Mouse (Mus musculus) cerebellum, adult 2 months (tissue): ENCODE results near the gene Fabp6. TPM values are rescaled to one million over a fixed set of nuclear protein-coding genes. Genes with fewer than 3 reads are reported as not detected.
A peak's percentile ranks its signal among the peaks of the same experiment; 100 is the strongest.

Source experiments
- DNase-seq, 2 experiments: peaks; one replicate each; pipeline ENCODE4 v3.0.0; 2021
- H3K27ac ChIP-seq: fragments of 200-500 bp; 2 replicates; pipeline ENCODE4 v1.5.1; 2012; ENCODE audit warnings: low read length, control low read depth, inconsistent platforms; ENCODE audit not compliant: insufficient read depth
- H3K27me3 ChIP-seq: fragments of 200-500 bp; 2 replicates; pipeline ENCODE4 v1.6.1; 2012; ENCODE audit warnings: inconsistent platforms, mild to moderate bottlenecking, low read length, moderate library complexity; ENCODE audit not compliant: control insufficient read depth, insufficient read depth
- H3K4me1 ChIP-seq: fragments of 200-500 bp; 2 replicates; pipeline ENCODE4 v1.6.1; 2011; ENCODE audit warnings: low read length; ENCODE audit not compliant: control insufficient read depth, insufficient read depth
- H3K4me3 ChIP-seq: fragments of 200-500 bp; replicated peaks from 2 replicates; pipeline ENCODE3; 2011; ENCODE audit warnings: mild to moderate bottlenecking, low read depth, low read length, control low read depth; ENCODE audit not compliant: insufficient read depth
- CTCF ChIP-seq: fragments of 200-500 bp; IDR thresholded peaks from 2 replicates; pipeline ENCODE4 v1.5.1; 2011; ENCODE audit warnings: low read depth, mild to moderate bottlenecking, control low read depth, low read length, moderate library complexity, borderline replicate concordance; ENCODE audit not compliant: insufficient read depth
- POLR2A ChIP-seq: fragments of 200-500 bp; IDR thresholded peaks from 2 replicates; pipeline ENCODE4 v1.6.1; 2011; ENCODE audit warnings: low read length, control low read depth, borderline replicate concordance; ENCODE audit not compliant: insufficient read depth
- WGBS: fragments of 180-500 bp; shearing (Covaris S2); methylation state at CpG from one replicate; pipeline ENCODE4 v1.1.7; 2018; 5-methylcytosine and 5-hydroxymethylcytosine counted together
- polyA plus RNA-seq: library from polyadenylated mRNA; depleted of rRNA; stranded (reverse); fragments of >200 nt; gene quantifications from 2 replicates; pipeline ENCODE4 v1.2.3, GENCODE M21; 2012

Fabp6 gene
- polyA plus RNA-seq, 1 experiment = not detected

DNA sequence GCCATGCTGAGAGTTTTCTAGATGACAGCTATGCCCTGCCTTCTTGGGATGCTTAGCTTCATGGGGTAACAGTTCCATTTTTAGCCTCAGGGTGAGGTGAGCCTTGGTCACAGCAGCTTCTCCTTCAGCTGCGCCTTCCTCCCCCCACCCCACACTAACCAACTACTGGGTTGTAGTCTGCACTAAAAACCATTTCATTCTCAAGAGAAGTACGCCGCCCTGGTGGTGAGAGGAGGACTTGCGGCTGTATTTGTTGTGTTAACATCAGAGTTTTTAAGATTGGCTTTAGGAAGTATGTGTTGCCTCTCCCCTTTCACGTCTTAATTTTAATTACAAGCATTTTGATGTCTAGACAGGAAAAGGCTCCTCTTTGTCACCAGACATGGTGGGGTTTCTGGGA, 33.1 kb downstream of the Fabp6 start:
- TF ChIP-seq POLR2A = no peak
- TF ChIP-seq CTCF = peak; percentile 55
- H3K4me3 ChIP-seq = no peak overlapping the region
- no peak overlapping the region for H3K27ac ChIP-seq
- peaks cover 43% of the 10 kb centered on the region for H3K4me1 ChIP-seq
- 75% methylated on average over 5 of the region's 5 CpGs for WGBS
- no peaks in the 10 kb centered on the region for H3K27me3 ChIP-seq
- no peak for DNase-seq

DNA sequence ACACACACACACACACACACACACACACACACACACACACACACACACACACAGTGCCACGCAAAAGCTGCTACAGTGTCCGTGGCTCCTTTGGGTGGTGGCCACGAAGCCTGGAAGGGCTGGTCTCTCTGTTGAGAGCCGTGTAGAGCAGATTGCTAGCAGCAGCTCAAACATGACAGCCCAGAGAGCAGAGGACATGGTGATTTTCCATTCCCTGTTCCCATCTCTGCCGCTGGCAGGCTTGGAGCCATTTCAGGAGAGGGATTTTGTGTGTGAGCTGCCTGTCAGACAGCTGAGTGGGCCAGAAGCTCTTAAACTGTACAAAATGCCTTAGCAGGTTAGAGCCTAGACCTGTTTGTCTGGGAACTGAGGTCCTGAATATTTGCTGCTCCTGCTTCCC, 34.6 kb downstream of the Fabp6 start:
- DNase-seq = peak; percentile 52 to 59
- TF ChIP-seq POLR2A (no peak), CTCF (no peak)

DNA sequence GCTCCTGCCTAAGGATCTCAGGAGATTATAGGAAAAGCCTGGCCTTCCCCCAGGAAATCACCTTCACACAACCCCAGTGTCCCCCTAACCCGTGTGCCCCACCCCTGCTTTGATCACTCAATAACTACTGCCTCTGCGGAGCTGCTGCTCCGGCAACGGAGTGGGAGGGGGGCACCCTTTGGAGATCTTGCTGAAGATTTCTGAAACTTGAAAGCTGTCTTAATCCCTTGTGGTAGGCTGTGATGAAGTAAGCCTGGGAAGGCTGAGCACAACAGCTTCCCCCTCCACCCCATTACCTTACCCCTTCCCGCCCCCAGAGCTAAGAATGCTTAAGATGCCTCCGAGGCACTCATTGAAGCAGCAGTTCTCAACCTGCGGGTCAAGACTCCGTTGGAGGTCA, 35.5 kb downstream of the Fabp6 start:
- Histone ChIP-seq H3K27ac (no peak overlapping the region), H3K27me3 (no peaks in the 10 kb centered on the region), H3K4me1 (peaks cover 39% of the 10 kb centered on the region), H3K4me3 (no peak overlapping the region)
- no peak for TF ChIP-seq CTCF
- TF ChIP-seq POLR2A = no peak
- no peak for DNase-seq
- 58% methylated on average over 8 of the region's 8 CpGs for WGBS

More for the DNA sequence above, 34.6 kb downstream of the Fabp6 start:
- Histone ChIP-seq H3K27ac (peak overlapping the region; percentile 49), H3K27me3 (no peaks in the 10 kb centered on the region), H3K4me3 (no peak overlapping the region), H3K4me1 (peaks cover 42% of the 10 kb centered on the region)
- WGBS = 11% methylated on average over 5 of the region's 5 CpGs

DNA sequence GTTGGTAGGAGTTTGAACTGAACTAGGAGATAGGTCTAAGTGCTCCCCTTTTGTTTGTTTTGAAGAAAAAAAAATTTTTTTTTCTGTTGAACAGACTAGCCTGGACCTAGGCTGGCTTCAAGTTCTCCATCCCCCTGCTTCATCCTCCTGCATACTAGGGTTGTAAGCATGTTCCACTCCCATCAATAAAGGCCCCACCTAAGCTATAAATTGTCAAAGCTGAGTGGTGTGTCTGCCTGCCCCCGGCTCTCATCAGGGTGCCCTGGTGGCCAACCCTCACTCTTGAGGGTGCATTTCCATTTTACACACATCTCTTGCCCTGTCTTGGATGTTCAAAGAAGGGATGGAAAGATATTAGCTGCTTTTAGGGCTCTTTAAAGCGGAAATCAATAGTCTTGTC, 35.9 kb downstream of the Fabp6 start:
- TF ChIP-seq CTCF = no peak
- H3K4me3 ChIP-seq = no peak overlapping the region
- peaks cover 36% of the 10 kb centered on the region for H3K4me1 ChIP-seq
- DNase-seq = no peak
- WGBS = 81% methylated on average over 2 of the region's 2 CpGs
- no peak overlapping the region for H3K27ac ChIP-seq
- no peaks in the 10 kb centered on the region for H3K27me3 ChIP-seq

DNA sequence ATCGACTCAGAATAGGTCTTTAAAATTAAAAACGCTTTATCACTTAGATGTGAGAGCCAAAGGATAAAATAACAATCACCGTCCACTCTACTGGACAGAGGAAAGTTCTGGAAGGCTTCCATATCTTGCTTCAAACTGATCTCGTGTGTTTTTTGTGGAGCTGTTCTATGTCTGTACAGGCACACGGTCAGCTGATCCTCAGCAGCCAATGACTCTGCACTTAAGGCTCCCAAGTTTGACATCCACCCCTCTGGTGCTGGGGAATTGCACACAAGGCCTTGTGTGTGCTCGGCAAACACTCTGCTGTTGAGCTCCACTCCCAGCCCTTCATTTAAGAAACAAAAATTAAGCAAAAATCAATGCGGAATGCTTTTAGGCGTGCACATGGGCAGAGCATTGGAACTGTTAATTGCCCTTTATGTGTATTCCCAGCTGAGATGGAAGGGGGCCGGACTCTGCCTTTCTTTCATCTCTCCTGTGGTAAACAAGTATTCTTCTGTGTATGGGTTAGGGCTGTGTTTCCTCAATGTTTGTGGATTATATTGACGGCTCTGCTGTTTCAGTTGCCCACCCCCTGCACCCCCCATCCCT, 37.6 kb downstream of the Fabp6 start:
- Histone ChIP-seq H3K4me3 (no peak overlapping the region), H3K27me3 (no peaks in the 10 kb centered on the region), H3K4me1 (peaks cover 23% of the 10 kb centered on the region), H3K27ac (no peak overlapping the region)
- DNase-seq = no peak
- no peak for TF ChIP-seq CTCF
- no peak for TF ChIP-seq POLR2A
- 64% methylated on average over 10 of the region's 10 CpGs for WGBS

DNA sequence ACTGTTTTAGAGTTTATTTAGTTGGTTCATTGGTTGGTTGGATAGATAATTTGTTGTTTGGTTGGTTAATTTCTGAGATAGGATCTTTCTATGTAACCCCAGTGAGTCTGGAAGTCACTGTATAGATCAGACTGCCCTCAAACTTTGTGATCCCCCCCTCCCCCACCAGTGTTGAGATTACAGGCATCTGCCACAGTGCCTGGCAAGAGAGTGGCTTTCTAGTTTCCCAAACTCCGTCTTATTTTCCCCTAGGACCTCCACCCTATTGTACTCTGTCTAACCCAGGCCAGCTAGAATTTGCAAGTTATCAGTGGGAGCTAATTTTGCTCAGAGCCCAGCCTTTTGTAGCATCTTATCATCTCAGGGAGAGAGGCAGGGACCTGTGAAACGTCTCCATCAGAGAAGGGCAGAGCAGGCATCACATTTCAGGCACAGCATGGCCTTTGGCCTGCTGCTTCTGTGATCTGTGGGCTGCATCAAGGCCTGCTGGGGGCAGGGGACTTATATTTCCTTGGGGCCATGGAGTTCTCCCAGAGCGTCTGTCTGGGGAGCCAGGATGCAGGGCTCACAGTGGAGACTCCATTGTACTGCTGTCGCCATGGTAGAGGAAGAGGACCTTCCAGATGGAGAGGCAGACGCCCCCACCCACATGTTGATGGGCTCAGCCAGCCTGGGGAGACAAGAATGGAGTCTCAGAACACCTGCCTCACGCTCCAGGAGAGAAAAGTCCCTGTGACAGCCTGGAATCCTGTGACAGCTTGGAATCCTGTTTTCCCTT, 41.6 kb downstream of the Fabp6 start:
- no peak for DNase-seq
- Histone ChIP-seq H3K4me3 (no peak overlapping the region), H3K4me1 (peaks cover 5% of the 10 kb centered on the region), H3K27ac (no peak overlapping the region), H3K27me3 (no peaks in the 10 kb centered on the region)
- WGBS = 16% methylated on average over 6 of the region's 6 CpGs
- TF ChIP-seq CTCF (no peak), POLR2A (no peak)

DNA sequence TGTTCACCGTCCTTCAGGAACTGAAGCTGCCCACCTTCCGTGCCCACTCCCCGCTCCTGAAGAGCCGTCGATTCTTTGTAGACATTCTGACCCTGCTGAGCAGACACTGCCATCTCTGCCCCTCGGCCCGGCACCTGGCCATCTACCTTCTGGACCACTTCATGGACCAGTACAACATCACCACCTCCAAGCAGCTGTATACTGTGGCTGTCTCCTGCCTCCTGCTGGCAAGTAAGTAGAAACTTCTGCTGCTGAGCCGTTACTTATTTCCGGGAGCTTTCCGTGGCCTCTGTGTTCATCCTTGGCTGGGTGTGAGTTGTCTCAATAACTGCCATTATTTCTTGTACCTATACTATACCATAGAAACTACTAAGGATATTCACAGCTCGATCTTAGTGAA, 44.8 kb downstream of the Fabp6 start:
- TF ChIP-seq POLR2A (no peak), CTCF (peak; percentile 7; the same call in 1 of the 2 replicates)
- WGBS = 81% methylated on average over 11 of the region's 11 CpGs
- Histone ChIP-seq H3K4me1 (peaks cover 2% of the 10 kb centered on the region; the same call in 1 of the 2 replicates), H3K27ac (no peak overlapping the region), H3K4me3 (no peak overlapping the region), H3K27me3 (no peaks in the 10 kb centered on the region)
- DNase-seq = no peak

DNA sequence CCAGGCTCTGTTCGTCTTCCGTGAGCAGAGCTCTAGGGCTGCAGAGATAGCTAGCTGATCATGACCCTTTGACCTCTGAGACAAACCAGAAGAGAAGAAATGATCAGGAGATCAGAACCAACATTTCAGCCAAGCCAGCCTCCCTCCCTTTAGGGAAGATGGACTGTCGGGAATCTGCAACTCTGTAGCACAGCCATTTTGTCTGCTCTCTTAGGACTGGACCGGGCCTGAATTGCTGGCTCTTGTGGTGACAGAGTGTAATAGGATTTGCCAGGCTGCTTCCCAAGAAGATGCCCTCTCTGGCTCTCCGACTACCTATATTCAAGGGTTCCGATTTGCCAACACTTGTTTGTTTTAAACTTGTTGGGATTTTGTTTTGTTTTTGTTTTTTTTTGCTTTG, 48.7 kb downstream of the Fabp6 start:
- 75% methylated on average over 6 of the region's 6 CpGs for WGBS
- H3K4me3 ChIP-seq = no peak overlapping the region
- DNase-seq = no peak
- H3K27ac ChIP-seq = no peak overlapping the region
- no peaks in the 10 kb centered on the region for H3K27me3 ChIP-seq
- peaks cover 29% of the 10 kb centered on the region for H3K4me1 ChIP-seq
- TF ChIP-seq POLR2A = no peak
- TF ChIP-seq CTCF = no peak
